Mouse (Mus musculus) hindbrain, embryonic 12.5 days (tissue): ENCODE data around the gene Esrrg. TPM values are rescaled to one million over a fixed set of nuclear protein-coding genes. Genes with fewer than 3 reads are reported as not detected.

Source experiments
- ATAC-seq: fragments of 200-750 bp; cut with Nextera tagmentation; 2 replicates; pipeline ENCODE4 v1.8.0; 2017; ENCODE audit warnings: moderate TSS enrichment; ENCODE audit not compliant: low FRiP score
- H3K27ac ChIP-seq: fragments of 300-500 bp; sonication (generic); 2 replicates; pipeline ENCODE4 v1.5.1; 2016; ENCODE audit warnings: mild to moderate bottlenecking
- H3K27me3 ChIP-seq: fragments of 300-500 bp; sonication (generic); 2 replicates; pipeline ENCODE4 v1.6.1; 2016; ENCODE audit warnings: mild to moderate bottlenecking
- H3K36me3 ChIP-seq: fragments of 300-500 bp; sonication (generic); 2 replicates; pipeline ENCODE4 v1.6.1; 2016; ENCODE audit warnings: mild to moderate bottlenecking
- H3K4me1 ChIP-seq: fragments of 300-500 bp; sonication (generic); 2 replicates; pipeline ENCODE4 v1.6.1; 2016
- H3K4me2 ChIP-seq: fragments of 300-500 bp; sonication (generic); replicated peaks from 2 replicates; pipeline ENCODE4 v1.6.1; 2016; ENCODE audit warnings: mild to moderate bottlenecking
- H3K4me3 ChIP-seq: fragments of 300-500 bp; sonication (generic); 2 replicates; pipeline ENCODE4 v1.5.1; 2016; ENCODE audit warnings: mild to moderate bottlenecking
- H3K9ac ChIP-seq: fragments of 300-500 bp; sonication (generic); 2 replicates; pipeline ENCODE4 v1.6.1; 2016; ENCODE audit warnings: mild to moderate bottlenecking, moderate library complexity
- H3K9me3 ChIP-seq: fragments of 300-500 bp; sonication (generic); replicated peaks from 2 replicates; pipeline ENCODE4 v1.6.1; 2016; ENCODE audit warnings: mild to moderate bottlenecking
- WGBS: fragments of 180-500 bp; shearing (Covaris S2); methylation state at CpG from one replicate; pipeline ENCODE4 v1.1.7; 2016; 5-methylcytosine and 5-hydroxymethylcytosine counted together
- polyA plus RNA-seq: library from polyadenylated mRNA; unstranded; fragments of >200 nt; fragmentation: Nextera tagmentation; extraction: Ambion mirVana; gene quantifications from 2 replicates; pipeline ENCODE4 v1.2.1, GENCODE M21; 2016

The Esrrg gene
- polyA plus RNA-seq, 1 experiment from 2014 or later: 19.3 TPM

GRCm38 (mm10) chr1:188238636-188239035 lies 630.0 kb downstream of the Esrrg start:
- H3K27me3 ChIP-seq: no peaks in the 10 kb centered on the region
- ATAC-seq: no peak
- H3K4me2 ChIP-seq: no peak overlapping the region
- H3K4me3 ChIP-seq: no peak overlapping the region
- H3K4me1 ChIP-seq: no peaks in the 10 kb centered on the region
- H3K27ac ChIP-seq: no peak overlapping the region
- H3K9me3 ChIP-seq: no peaks in the 10 kb centered on the region
- no peak overlapping the region for H3K9ac ChIP-seq
- H3K36me3 ChIP-seq: no peaks in the 10 kb centered on the region

GRCm38 (mm10) chr1:188241766-188242165 lies 633.2 kb downstream of the Esrrg start:
- Histone ChIP-seq H3K27ac (no peak overlapping the region), H3K4me2 (no peak overlapping the region), H3K27me3 (no peaks in the 10 kb centered on the region), H3K9ac (no peak overlapping the region), H3K36me3 (no peaks in the 10 kb centered on the region), H3K4me1 (no peaks in the 10 kb centered on the region), H3K9me3 (no peaks in the 10 kb centered on the region), H3K4me3 (no peak overlapping the region)
- WGBS: 94% methylated on average over 10 of the region's 10 CpGs
- no peak for ATAC-seq

GRCm38 (mm10) chr1:188257500-188257899 lies 648.9 kb downstream of the Esrrg start:
- 91% methylated on average over 7 of the region's 7 CpGs for WGBS
- Histone ChIP-seq H3K4me3 (no peak overlapping the region), H3K27me3 (no peaks in the 10 kb centered on the region), H3K27ac (no peak overlapping the region), H3K9me3 (no peaks in the 10 kb centered on the region), H3K4me1 (peaks cover 17% of the 10 kb centered on the region), H3K4me2 (no peak overlapping the region), H3K9ac (no peak overlapping the region), H3K36me3 (no peaks in the 10 kb centered on the region)
- ATAC-seq: no peak

- no peaks in the 10 kb centered on the region for H3K36me3 ChIP-seq
- H3K9ac ChIP-seq: no peak overlapping the region
- peak; percentile 60 for ATAC-seq
- H3K27ac ChIP-seq: peak overlapping the region; percentile 30; the same call in 1 of the 2 replicates
- no peak overlapping the region for H3K4me3 ChIP-seq
- H3K9me3 ChIP-seq: no peaks in the 10 kb centered on the region
- no peak overlapping the region for H3K4me2 ChIP-seq
- H3K27me3 ChIP-seq: no peaks in the 10 kb centered on the region
- H3K4me1 ChIP-seq: peaks cover 20% of the 10 kb centered on the region
- 53% methylated on average over 6 of the region's 6 CpGs for WGBS
Measured at GRCm38 (mm10) chr1:188260259-188261107, 651.9 kb downstream of the Esrrg start.

- Histone ChIP-seq H3K27ac (no peak within 1 kb of the TSS), H3K4me3 (no peak within 1 kb of the TSS), H3K4me2 (no peak within 1 kb of the TSS), H3K4me1 (peaks cover 20% of the 10 kb centered on the region), H3K27me3 (no peaks in the 10 kb centered on the region), H3K36me3 (no peaks in the 10 kb centered on the region), H3K9me3 (no peaks in the 10 kb centered on the region), H3K9ac (no peak within 1 kb of the TSS)
- ATAC-seq: peak; percentile 35; the same call in 1 of the 2 replicates
- WGBS: 46% methylated on average over 10 of the region's 10 CpGs
Measured at GRCm38 (mm10) chr1:188261903-188262682, 653.5 kb downstream of the Esrrg start, which contains the start of gene Ush2a. TSS of gene Ush2a (plus strand) at chr1:188262023.
